Comparison of ENCODE assay signal across 8 mouse cellular contexts in the genomic region with DNA sequence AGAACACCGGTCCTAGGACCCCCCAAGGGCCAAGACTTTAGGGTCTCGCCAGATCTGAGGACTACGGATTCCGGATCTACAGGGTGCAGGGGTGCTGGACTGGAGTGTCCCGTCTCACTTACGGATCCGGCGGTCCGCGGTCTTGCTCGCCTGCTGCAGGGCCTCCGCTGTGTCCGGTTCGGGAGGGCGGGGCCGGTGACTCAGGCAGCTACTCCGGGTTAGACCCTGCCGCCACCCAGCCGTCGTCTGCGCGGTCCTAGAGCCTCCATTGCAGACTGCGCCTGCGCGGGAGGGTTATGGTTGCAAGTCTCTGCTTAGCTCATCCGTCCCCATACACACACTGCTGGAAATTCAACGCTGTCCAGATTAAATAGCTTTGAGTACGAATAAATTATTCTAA. TPM values are rescaled to one million over a fixed set of nuclear protein-coding genes. Genes with fewer than 3 reads are reported as not detected.
DNase-seq lines count a peak whose midpoint lies in the region; ATAC-seq lines count a peak whose summit lies in the region.

No protein-coding gene starts in this region.

- ATAC-seq in frontal cortex, adult (ENCODE audit: low TSS enrichment), result peak; percentile 87
- peak; percentile 82 for ATAC-seq in hindbrain, embryonic 11.5 days (ENCODE audit: low FRiP score)

- H3K4me3 ChIP-seq in hindbrain, embryonic 11.5 days (ENCODE audit: low read depth, low read length), result peak overlapping the region; percentile 59

- no peaks in the 10 kb centered on the region for H3K36me3 ChIP-seq in hindbrain, embryonic 11.5 days (ENCODE audit: control insufficient read depth, insufficient read depth, low read length)

- H3K9me3 ChIP-seq in hindbrain, embryonic 11.5 days (ENCODE audit: control insufficient read depth, low read length), result no peaks in the 10 kb centered on the region

- H3K9ac ChIP-seq in hindbrain, embryonic 11.5 days (ENCODE audit: low read depth, low read length), result peak overlapping the region; percentile 68

- DNase-seq in MEL-GATA-1-ER (ENCODE audit: extremely low read depth, low read depth), result peak; percentile 80
- DNase-seq in cerebellum, adult 8-10 months, result peak; percentile 93
- DNase-seq in hindbrain, embryonic 11.5 days (ENCODE audit: low spot score), result peak; percentile 98
- peak; percentile 88 to 95 for DNase-seq in layer of hippocampus, postnatal 10 days (ENCODE audit: low spot score in 2 of 2)
- DNase-seq in lung, postnatal 10 days, result peak; percentile 98
- DNase-seq in ovary, postnatal 36 days (ENCODE audit: low spot score), result peak; percentile 94
- peak; percentile 93 for DNase-seq in thymus, postnatal 25 days

- H3K4me1 ChIP-seq in hindbrain, embryonic 11.5 days (replicated peaks; ENCODE audit: control insufficient read depth, insufficient read depth, low read length), result peaks cover 2% of the 10 kb centered on the region; the same call in 1 of the 2 replicates

- H3K27ac ChIP-seq in hindbrain, embryonic 11.5 days (ENCODE audit: low read depth, low read length), result peak overlapping the region; percentile 1; the same call in 1 of the 2 replicates

- peak overlapping the region; percentile 84 for H3K4me2 ChIP-seq in hindbrain, embryonic 11.5 days (replicated peaks; ENCODE audit: low read depth, low read length)

- H3K27me3 ChIP-seq in hindbrain, embryonic 11.5 days (ENCODE audit: control insufficient read depth, insufficient read depth, low read length), result no peaks in the 10 kb centered on the region

- under 1% methylated on average over 28 of the region's 28 CpGs for WGBS in hindbrain, embryonic 11.5 days

RNA-seq across cellular contexts. Expression of gene Capns1, which starts 3.7 kb away (rescaled TPM):
- polyA plus RNA-seq in hindbrain, embryonic 11.5 days (2014; fragmentation: Nextera tagmentation; extraction: Ambion mirVana), result 56.3 and 64.0 TPM in 2 replicates
- 100 to 1,000 TPM; 215 to 229 TPM for total RNA-seq in layer of hippocampus, postnatal 10 days (2021)

RNA-seq across cellular contexts. Expression of gene Cox7a1, which starts 10.9 kb away (rescaled TPM):
- polyA plus RNA-seq in hindbrain, embryonic 11.5 days (2014; fragmentation: Nextera tagmentation; extraction: Ambion mirVana), result 4.3 and 4.5 TPM in 2 replicates
- total RNA-seq in layer of hippocampus, postnatal 10 days (2021), result 1 to 10 TPM; 5.3 to 5.6 TPM

RNA-seq across cellular contexts. Expression of gene Zfp146, which starts 25.3 kb away (rescaled TPM):
- polyA plus RNA-seq in hindbrain, embryonic 11.5 days (2014; fragmentation: Nextera tagmentation; extraction: Ambion mirVana), result 16.3 and 26.1 TPM in 2 replicates
- 10 to 100 TPM; 52.7 to 56.3 TPM for total RNA-seq in layer of hippocampus, postnatal 10 days (2021)

RNA-seq across cellular contexts. Expression of gene Polr2i, which starts 36.9 kb away (rescaled TPM):
- 171 and 176 TPM in 2 replicates for polyA plus RNA-seq in hindbrain, embryonic 11.5 days (2014; fragmentation: Nextera tagmentation; extraction: Ambion mirVana)
- 10 to 100 TPM; 57.5 to 71.1 TPM for total RNA-seq in layer of hippocampus, postnatal 10 days (2021)

RNA-seq across cellular contexts. Expression of gene Tbcb, which starts 37.2 kb away (rescaled TPM):
- 278 and 293 TPM in 2 replicates for polyA plus RNA-seq in hindbrain, embryonic 11.5 days (2014; fragmentation: Nextera tagmentation; extraction: Ambion mirVana)
- 100 to 1,000 TPM; 157 to 171 TPM for total RNA-seq in layer of hippocampus, postnatal 10 days (2021)

Comparison
In these comparisons a context has a peak if more than half of its experiments do, and no peak if none do; other contexts are left out.
1. Peak in every context shown above with its lines: DNase-seq, ATAC-seq, H3K4me3 ChIP-seq and H3K27ac ChIP-seq.